Mouse (Mus musculus): ENCODE results near the gene Lhb.

DNA sequence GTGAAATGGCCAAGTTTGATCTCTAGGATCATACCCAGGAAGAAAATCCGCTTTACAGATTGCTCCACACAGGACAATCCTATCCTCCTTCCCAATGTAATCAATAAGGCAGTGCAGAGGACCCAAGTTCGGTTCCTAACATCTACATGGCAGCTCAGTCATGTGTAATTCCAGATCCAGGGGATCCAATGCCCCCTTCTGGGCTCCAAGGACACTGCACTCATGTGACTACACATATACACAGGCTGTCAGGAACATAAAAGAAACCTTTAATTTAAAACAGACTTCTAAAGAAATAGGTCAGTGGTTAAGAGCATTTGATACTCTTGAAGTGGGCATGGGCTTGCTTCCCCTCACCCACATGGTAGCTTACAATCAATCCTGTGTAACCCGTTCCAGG, 34.5 kb upstream of the Lhb start:
- TF ChIP-seq CTCF (IDR thresholded peaks at IDR 0.05; ENCODE audit: low read depth, low read length) = no peak
- TF ChIP-seq POLR2A (IDR thresholded peaks at IDR 0.05; ENCODE audit: borderline replicate concordance, low read depth, low read length) = no peak
